Mouse (Mus musculus): ENCODE data around the gene Cryba4.

DNA sequence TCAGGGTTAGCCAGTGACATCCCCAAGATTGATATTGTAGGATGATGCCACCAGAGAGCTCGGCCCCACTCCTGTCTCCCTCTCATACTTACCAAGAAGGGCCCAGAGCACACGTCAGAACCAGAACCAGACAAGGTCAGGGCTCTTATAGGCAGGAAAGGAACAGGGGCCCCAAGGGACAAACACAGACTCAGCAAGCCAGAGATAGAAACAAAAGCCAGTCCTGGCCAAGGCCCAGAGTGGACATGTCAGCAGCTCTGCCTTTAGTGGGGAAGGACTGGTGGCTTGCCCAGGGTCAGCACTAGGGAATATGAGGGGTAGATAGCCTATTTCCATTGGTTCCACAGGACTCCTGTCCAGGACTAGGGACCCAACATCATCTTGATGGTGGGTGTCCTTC lies at the start of gene Cryba4:
- TF ChIP-seq CTCF (IDR thresholded peaks at IDR 0.05; ENCODE audit: low read depth): no peak
- no peak for TF ChIP-seq EP300 (IDR thresholded peaks at IDR 0.05; ENCODE audit: low read depth)

Measured in heart, postnatal 0 days (tissue).